Mouse (Mus musculus) ES-Bruce4 (cell line): ENCODE results near the gene Gemin7.

Source experiments
- CTCF ChIP-seq: IDR thresholded peaks from one replicate; pipeline ENCODE4 v1.8.1; 2011; ENCODE audit warnings: low read depth, low read length
- EP300 ChIP-seq: IDR thresholded peaks from 2 replicates; pipeline ENCODE4 v1.6.1; 2011; ENCODE audit warnings: low read depth, low read length; ENCODE audit not compliant: insufficient read depth
- POLR2A ChIP-seq: IDR thresholded peaks from one replicate; pipeline ENCODE4 v1.8.1; 2011; ENCODE audit warnings: low read length; ENCODE audit not compliant: insufficient read depth

DNA sequence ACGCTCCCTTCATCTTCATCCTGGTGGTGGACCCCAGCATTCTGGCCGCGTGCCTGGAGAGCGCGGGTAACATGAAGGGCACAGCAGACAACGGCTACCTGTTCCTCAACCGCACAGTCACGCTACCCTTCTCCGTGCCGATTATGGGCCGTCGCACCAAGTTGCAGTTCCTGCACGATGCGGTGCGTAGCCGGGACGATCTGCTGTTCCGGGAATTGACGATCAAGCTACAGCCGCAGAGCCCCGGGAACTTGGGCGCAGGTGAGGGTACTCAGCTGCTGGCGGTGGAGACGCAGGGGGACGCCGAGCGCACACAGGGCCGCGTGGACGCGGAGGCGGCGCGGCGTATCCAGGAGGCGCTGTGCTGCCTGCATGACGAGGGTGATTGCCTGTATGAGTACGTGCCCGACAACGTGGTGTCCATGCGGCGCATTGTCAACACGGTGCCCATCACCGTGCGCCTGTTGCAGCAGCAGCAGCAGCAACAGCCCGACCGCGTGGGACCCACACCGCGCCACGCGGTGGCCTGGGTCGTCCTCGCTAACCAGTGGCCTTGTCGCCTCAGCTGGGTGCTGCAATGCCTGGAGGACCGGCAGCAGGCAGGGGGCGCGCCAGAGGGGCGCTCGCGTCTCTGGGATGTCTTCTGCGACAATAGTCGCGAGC lies 53.5 kb downstream of the Gemin7 start:
- no peak for TF ChIP-seq EP300
- TF ChIP-seq CTCF: peak; percentile 41
- TF ChIP-seq POLR2A: no peak
